Mouse (Mus musculus) heart, postnatal 0 days (tissue): ENCODE measurements around the gene Set. TPM values are rescaled to one million over a fixed set of nuclear protein-coding genes. Genes with fewer than 3 reads are reported as not detected.

Source experiments
- ATAC-seq: fragments of 200-750 bp; cut with Nextera tagmentation; 2 replicates; pipeline ENCODE4 v1.8.0; 2017; ENCODE audit warnings: low read depth, moderate number of reproducible peaks, moderate library complexity; ENCODE audit not compliant: insufficient read depth
- DNase-seq: peaks from one replicate; pipeline ENCODE4 v3.0.0-alpha.2; 2016; ENCODE audit warnings: low spot score
- H3K27ac ChIP-seq: fragments of 300-500 bp; sonication (generic); 2 replicates; pipeline ENCODE4 v1.5.1; 2014; ENCODE audit warnings: low read depth, mild to moderate bottlenecking
- H3K27me3 ChIP-seq: fragments of 300-500 bp; sonication (generic); 2 replicates; pipeline ENCODE4 v1.6.1; 2014; ENCODE audit warnings: low read length, mixed read lengths; ENCODE audit not compliant: control insufficient read depth, insufficient read depth
- H3K36me3 ChIP-seq: fragments of 300-500 bp; sonication (generic); replicated peaks from 2 replicates; pipeline ENCODE4 v1.6.1; 2014; ENCODE audit warnings: low read length, mixed read lengths; ENCODE audit not compliant: control insufficient read depth, insufficient read depth
- H3K4me1 ChIP-seq: fragments of 300-500 bp; sonication (generic); 2 replicates; pipeline ENCODE4 v1.6.1; 2014; ENCODE audit warnings: antibody characterized with exemption; ENCODE audit not compliant: control insufficient read depth, insufficient read depth
- H3K4me2 ChIP-seq: fragments of 300-500 bp; sonication (generic); 2 replicates; pipeline ENCODE4 v1.6.1; 2014; ENCODE audit warnings: low read depth, mild to moderate bottlenecking, low read length, moderate library complexity
- H3K4me3 ChIP-seq: fragments of 300-500 bp; sonication (generic); 2 replicates; pipeline ENCODE4 v1.5.1; 2014; ENCODE audit warnings: low read depth, low read length
- H3K9ac ChIP-seq: fragments of 300-500 bp; sonication (generic); replicated peaks from 2 replicates; pipeline ENCODE4 v1.6.1; 2014; ENCODE audit warnings: low read depth, low read length, mixed read lengths
- H3K9me3 ChIP-seq: fragments of 300-500 bp; sonication (generic); replicated peaks from 2 replicates; pipeline ENCODE4 v1.6.1; 2016; ENCODE audit warnings: low read length; ENCODE audit not compliant: control insufficient read depth
- CTCF ChIP-seq: IDR thresholded peaks from 2 replicates; pipeline ENCODE4 v1.5.1; 2016; ENCODE audit warnings: antibody characterized with exemption, control low read depth, low read depth
- EP300 ChIP-seq: IDR thresholded peaks from 2 replicates; pipeline ENCODE4 v1.6.1; 2016; ENCODE audit warnings: antibody characterized with exemption, low read depth
- WGBS: fragments of 180-500 bp; shearing (Covaris S2); extraction: QIAGEN DNeasy Blood & Tissue Kit; methylation state at CpG from one replicate; pipeline ENCODE4 v1.1.7; 2014; 5-methylcytosine and 5-hydroxymethylcytosine counted together
- polyA plus RNA-seq: library from polyadenylated mRNA; unstranded; fragments of >200 nt; fragmentation: Nextera tagmentation; extraction: Ambion mirVana; gene quantifications from 2 replicates; pipeline ENCODE4 v1.2.1, GENCODE M21; 2015
- total RNA-seq: library from RNA; depleted of rRNA; stranded (reverse); fragments of >200 nt; gene quantifications from 2 replicates; pipeline ENCODE4 v1.2.3, GENCODE M21; 2014; ENCODE audit warnings: low replicate concordance

The Set gene
- total and polyA plus RNA-seq, 2 experiments from 2014 or later = 103 to 139 TPM

DNA sequence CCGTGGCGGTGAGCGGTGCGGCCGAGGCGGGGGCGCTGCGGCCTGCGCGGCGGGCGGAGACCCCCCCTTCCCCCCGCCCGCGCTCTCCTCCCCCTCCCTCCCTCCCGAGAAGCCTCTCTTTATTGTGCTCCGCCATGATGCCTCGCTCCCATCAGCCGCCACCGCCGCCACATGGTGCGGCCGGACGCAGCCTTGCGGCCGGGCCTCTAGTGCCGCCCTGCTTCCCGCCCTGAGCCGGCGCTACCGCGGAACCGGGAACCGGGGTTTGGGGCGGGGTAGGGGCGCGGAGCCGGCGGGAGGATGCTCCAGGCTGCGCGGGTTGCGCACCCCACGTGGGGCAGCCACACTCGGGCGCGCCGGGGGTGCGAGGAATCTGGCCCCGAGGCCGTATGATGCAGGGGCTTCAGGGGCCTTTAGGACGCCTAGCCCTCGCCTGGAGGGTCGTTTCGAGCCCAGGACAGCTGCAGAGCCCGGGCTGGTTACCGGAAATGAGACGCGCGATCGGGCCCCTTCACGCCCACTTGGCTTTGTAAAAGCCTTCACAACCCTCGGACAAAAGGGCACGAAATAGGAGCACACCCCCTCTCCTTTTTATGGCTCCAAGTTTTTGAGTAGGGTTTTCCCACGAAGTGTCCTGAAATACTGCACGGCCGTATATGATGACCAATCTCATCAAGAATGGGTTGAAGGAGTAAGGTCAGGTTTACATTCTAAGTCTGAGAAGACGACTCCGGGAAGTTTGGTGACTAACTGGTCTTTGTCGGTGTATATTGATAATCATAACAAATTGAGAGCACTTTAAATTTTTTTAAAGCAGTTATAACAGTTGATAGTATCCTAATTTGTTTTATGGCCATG is 10.1 kb downstream of the Set start:
- Histone ChIP-seq H3K9me3 (no peaks in the 10 kb centered on the region), H3K27ac (peak overlapping the region; percentile 99), H3K4me3 (peak overlapping the region; percentile 98), H3K36me3 (peaks cover 27% of the 10 kb centered on the region), H3K4me2 (peak overlapping the region; percentile 92), H3K9ac (peak overlapping the region; percentile 91), H3K4me1 (peaks cover 16% of the 10 kb centered on the region), H3K27me3 (no peaks in the 10 kb centered on the region)
- under 1% methylated on average over 53 of the region's 69 CpGs for WGBS
- TF ChIP-seq CTCF = no peak
- no peak for TF ChIP-seq EP300
- ATAC-seq (peak; percentile 4), DNase-seq (no peak)

DNA sequence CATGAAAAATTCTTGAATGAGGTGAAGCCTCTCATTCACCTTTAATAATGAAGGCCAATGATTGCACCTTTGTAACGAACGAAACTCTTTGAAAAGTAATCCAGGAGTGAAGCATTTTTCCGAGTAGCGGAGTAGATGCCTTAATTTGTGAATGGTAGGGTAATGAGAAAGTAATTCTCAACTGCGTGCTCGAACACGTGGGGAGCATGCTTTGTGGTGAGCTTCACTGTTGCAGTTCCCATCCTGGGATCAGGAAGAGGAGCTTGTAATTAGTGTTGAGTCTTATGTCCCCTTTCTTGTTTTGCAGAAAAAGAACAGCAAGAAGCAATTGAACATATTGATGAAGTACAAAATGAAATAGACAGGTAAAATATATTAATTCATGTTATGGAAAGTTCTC is 10.8 kb downstream of the Set start:
- Histone ChIP-seq H3K36me3 (peaks cover 34% of the 10 kb centered on the region), H3K4me3 (peak overlapping the region; percentile 98), H3K27me3 (no peaks in the 10 kb centered on the region), H3K27ac (no peak overlapping the region), H3K4me2 (peak overlapping the region; percentile 92), H3K9me3 (no peaks in the 10 kb centered on the region), H3K4me1 (peaks cover 16% of the 10 kb centered on the region), H3K9ac (peak overlapping the region; percentile 91)
- 26% methylated on average over 7 of the region's 7 CpGs for WGBS
- no peak for TF ChIP-seq CTCF
- TF ChIP-seq EP300 = no peak
- DNase-seq = no peak
- ATAC-seq = no peak

- peaks cover 2% of the 10 kb centered on the region; the same call in 1 of the 2 replicates for H3K4me1 ChIP-seq
- no peak overlapping the region for H3K4me3 ChIP-seq
- no peak for DNase-seq
- H3K36me3 ChIP-seq = peaks cover 37% of the 10 kb centered on the region
- no peak overlapping the region for H3K27ac ChIP-seq
- no peaks in the 10 kb centered on the region for H3K9me3 ChIP-seq
- no peaks in the 10 kb centered on the region for H3K27me3 ChIP-seq
- no peak for ATAC-seq
- no peak overlapping the region for H3K4me2 ChIP-seq
- H3K9ac ChIP-seq = no peak overlapping the region
- WGBS = 78% methylated on average over 7 of the region's 7 CpGs
- TF ChIP-seq EP300 = no peak
- TF ChIP-seq CTCF = no peak
Observed at GRCm38 (mm10) chr2:30072875-30073274, 15.7 kb downstream of the Set start.

- H3K9ac ChIP-seq = no peak overlapping the region
- DNase-seq = no peak
- H3K4me3 ChIP-seq = no peak overlapping the region
- H3K4me2 ChIP-seq = no peak overlapping the region
- no peak for ATAC-seq
- H3K27ac ChIP-seq = no peak overlapping the region
- 0 out of 2 replicates have a peak, but pooled peaks cover 2% of the 10 kb centered on the region for H3K4me1 ChIP-seq
- peaks cover 37% of the 10 kb centered on the region for H3K36me3 ChIP-seq
- no peaks in the 10 kb centered on the region for H3K27me3 ChIP-seq
- WGBS = 72% methylated on average over 3 of the region's 3 CpGs
- no peaks in the 10 kb centered on the region for H3K9me3 ChIP-seq
- no peak for TF ChIP-seq CTCF
- no peak for TF ChIP-seq EP300
Observed at GRCm38 (mm10) chr2:30073285-30073684, 16.1 kb downstream of the Set start.

GRCm38 (mm10) chr2:30075625-30076024 is 18.4 kb downstream of the Set start:
- no peak overlapping the region for H3K4me2 ChIP-seq
- H3K27ac ChIP-seq = no peak overlapping the region
- DNase-seq (no peak), ATAC-seq (no peak)
- H3K4me3 ChIP-seq = no peak overlapping the region
- 0 out of 2 replicates have a peak, but pooled peaks cover 3% of the 10 kb centered on the region for H3K4me1 ChIP-seq
- H3K36me3 ChIP-seq = peaks cover 15% of the 10 kb centered on the region
- H3K9me3 ChIP-seq = no peaks in the 10 kb centered on the region
- no peak overlapping the region for H3K9ac ChIP-seq
- TF ChIP-seq CTCF = no peak
- no peak for TF ChIP-seq EP300
- no peaks in the 10 kb centered on the region for H3K27me3 ChIP-seq
- 69% methylated on average over 3 of the region's 3 CpGs for WGBS
